ENCODE assay signal across 8 mouse cellular contexts in the genomic region with DNA sequence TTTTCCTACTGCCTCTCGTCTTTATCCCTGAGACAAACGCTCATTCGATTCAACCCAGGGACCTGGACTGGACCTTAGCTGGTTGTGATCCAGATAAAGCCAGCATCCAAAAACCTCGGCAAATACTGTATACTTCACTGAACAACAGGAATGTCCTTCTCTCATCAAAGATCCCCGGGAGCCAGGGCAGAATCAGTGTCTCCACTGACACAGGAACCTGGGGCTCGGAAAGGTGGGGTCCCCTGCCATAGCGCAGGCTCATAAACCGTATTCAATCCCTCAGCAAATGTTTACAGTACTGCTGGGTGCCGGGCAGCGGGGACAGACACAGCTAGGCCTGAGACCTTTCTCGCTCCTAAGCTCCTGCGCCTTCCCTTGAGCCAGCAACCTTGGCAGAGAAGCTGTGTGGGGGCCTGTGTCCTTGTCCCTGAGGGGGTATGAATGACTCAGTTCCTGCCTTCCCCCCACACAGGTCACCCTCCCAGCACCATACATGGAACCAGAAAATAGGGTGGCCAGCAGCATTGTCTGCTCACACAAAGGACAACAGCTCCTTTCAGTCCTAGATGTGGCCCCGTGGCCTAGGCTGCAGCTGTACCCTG. TPM values are rescaled to one million over a fixed set of nuclear protein-coding genes. Genes with fewer than 3 reads are reported as not detected.
DNase-seq lines count a peak whose midpoint lies in the region; ATAC-seq and TF ChIP-seq lines count a peak whose summit lies in the region.

No protein-coding gene starts in this region.

- no peak for DNase-seq in heart, postnatal 10 days
- DNase-seq in adrenal gland, adult 18-20 months (ENCODE audit: low spot score in 2 of 2) = peak; percentile 46 to 53
- no peak for DNase-seq in forebrain, postnatal 0 days
- DNase-seq in limb, embryonic 11.5 days (ENCODE audit: low spot score) = no peak

- H3K27me3 ChIP-seq in heart, embryonic 15.5 days = no peaks in the 10 kb centered on the region
- H3K27me3 ChIP-seq in forebrain, postnatal 0 days (ENCODE audit: insufficient read depth, low read length) = no peaks in the 10 kb centered on the region
- H3K27me3 ChIP-seq in limb, embryonic 11.5 days (ENCODE audit: control insufficient read depth, insufficient read depth, low read length) = no peaks in the 10 kb centered on the region
- H3K27me3 ChIP-seq in liver, embryonic 12.5 days (replicated peaks) = no peaks in the 10 kb centered on the region

- H3K4me1 ChIP-seq in heart, embryonic 15.5 days (replicated peaks) = peaks cover 6% of the 10 kb centered on the region; the same call in 1 of the 2 replicates
- no peaks in the 10 kb centered on the region for H3K4me1 ChIP-seq in forebrain, postnatal 0 days (ENCODE audit: insufficient read depth)
- H3K4me1 ChIP-seq in limb, embryonic 11.5 days (ENCODE audit: control insufficient read depth, insufficient read depth, low read length) = no peaks in the 10 kb centered on the region
- H3K4me1 ChIP-seq in liver, embryonic 12.5 days = peaks cover 9% of the 10 kb centered on the region; the same call in 1 of the 2 replicates

- H3K4me2 ChIP-seq in heart, embryonic 15.5 days = no peak overlapping the region
- H3K4me2 ChIP-seq in forebrain, postnatal 0 days (ENCODE audit: low read depth) = no peak overlapping the region
- H3K4me2 ChIP-seq in limb, embryonic 11.5 days (ENCODE audit: low read depth, severe bottlenecking) = no peak overlapping the region
- H3K4me2 ChIP-seq in liver, embryonic 12.5 days = no peak overlapping the region

- no peak overlapping the region for H3K4me3 ChIP-seq in heart, embryonic 15.5 days
- no peak overlapping the region for H3K4me3 ChIP-seq in forebrain, postnatal 0 days (ENCODE audit: low read depth, low read length)
- H3K4me3 ChIP-seq in limb, embryonic 11.5 days (ENCODE audit: low read depth, low read length) = no peak overlapping the region
- H3K4me3 ChIP-seq in liver, embryonic 12.5 days = no peak overlapping the region

- TF ChIP-seq CTCF in forebrain, postnatal 0 days (IDR thresholded peaks at IDR 0.05; ENCODE audit: low read depth) = no peak

- WGBS in heart, embryonic 15.5 days = 79% methylated on average over 13 of the region's 13 CpGs
- WGBS in forebrain, postnatal 0 days = 27% methylated on average over 13 of the region's 13 CpGs
- WGBS in limb, embryonic 11.5 days = 87% methylated on average over 13 of the region's 13 CpGs
- 78% methylated on average over 13 of the region's 13 CpGs for WGBS in liver, embryonic 12.5 days (ENCODE audit: insufficient replicate concordance)

- no peak overlapping the region for H3K9ac ChIP-seq in heart, embryonic 15.5 days
- peak overlapping the region; percentile 22; the same call in 1 of the 2 replicates for H3K9ac ChIP-seq in forebrain, postnatal 0 days
- H3K9ac ChIP-seq in limb, embryonic 11.5 days (ENCODE audit: low read length) = peak overlapping the region; percentile 30; the same call in 1 of the 2 replicates
- no peak overlapping the region for H3K9ac ChIP-seq in liver, embryonic 12.5 days

- H3K36me3 ChIP-seq in heart, embryonic 15.5 days = peaks cover 3% of the 10 kb centered on the region; the same call in 1 of the 2 replicates
- H3K36me3 ChIP-seq in forebrain, postnatal 0 days (ENCODE audit: insufficient read depth) = peaks cover 4% of the 10 kb centered on the region; the same call in 1 of the 2 replicates
- peaks cover 7% of the 10 kb centered on the region; the same call in 1 of the 2 replicates for H3K36me3 ChIP-seq in limb, embryonic 11.5 days (ENCODE audit: control insufficient read depth, insufficient read depth, low read length)
- H3K36me3 ChIP-seq in liver, embryonic 12.5 days = peaks cover 97% of the 10 kb centered on the region

- intact Hi-C loops in heart, postnatal 10 days (cut with DNase I) = no loop called here

- peak overlapping the region; percentile 58; the same call in 1 of the 2 replicates for H3K27ac ChIP-seq in heart, embryonic 15.5 days
- H3K27ac ChIP-seq in forebrain, postnatal 0 days (ENCODE audit: low read depth, low read length) = peak overlapping the region; percentile 57
- H3K27ac ChIP-seq in limb, embryonic 11.5 days (replicated peaks; ENCODE audit: low read depth, low read length) = no peak overlapping the region
- no peak overlapping the region; the same call in 1 of the 2 replicates for H3K27ac ChIP-seq in liver, embryonic 12.5 days

- ATAC-seq in heart, embryonic 15.5 days (replicated peaks; ENCODE audit: insufficient number of reproducible peaks, insufficient read depth, low FRiP score, low read depth) = no peak
- peak; percentile 42 for ATAC-seq in forebrain, postnatal 0 days
- no peak for ATAC-seq in limb, embryonic 11.5 days (ENCODE audit: insufficient number of reproducible peaks, low FRiP score, low TSS enrichment, low read depth)
- ATAC-seq in inflammation-experienced regulatory T-cells, adult 6 months = no peak
- ATAC-seq in liver, embryonic 12.5 days = no peak
- no peak for ATAC-seq in CD4-positive, CD25-positive, alpha-beta regulatory T cell, adult 4 months

- no peaks in the 10 kb centered on the region for H3K9me3 ChIP-seq in heart, embryonic 15.5 days (replicated peaks)
- no peaks in the 10 kb centered on the region for H3K9me3 ChIP-seq in forebrain, postnatal 0 days (ENCODE audit: low read length)
- no peaks in the 10 kb centered on the region for H3K9me3 ChIP-seq in limb, embryonic 11.5 days (ENCODE audit: control insufficient read depth, low read length)
- H3K9me3 ChIP-seq in liver, embryonic 12.5 days (replicated peaks) = no peaks in the 10 kb centered on the region

RNA-seq across cellular contexts. Expression of a gene that starts 23.1 kb away (rescaled TPM):
- polyA plus RNA-seq in heart, embryonic 15.5 days (2015; fragmentation: Nextera tagmentation; extraction: Ambion mirVana) = 12.6 and 20.5 TPM in 2 replicates
- 1 to 10 TPM; 9.1 to 9.3 TPM for total RNA-seq in heart, postnatal 10 days (2021)
- total RNA-seq in adrenal gland, adult 18-20 months (2021) = 10 to 100 TPM; 11.1 to 17.2 TPM
- total RNA-seq in forebrain, postnatal 0 days (2014; rRNA removed) = 21.2 and 21.4 TPM in 2 replicates
- polyA plus RNA-seq in forebrain, postnatal 0 days (2015; fragmentation: Nextera tagmentation; extraction: Ambion mirVana) = 14.3 and 19.4 TPM in 2 replicates
- polyA plus RNA-seq in limb, embryonic 11.5 days (2014; fragmentation: Nextera tagmentation; extraction: Ambion mirVana) = 47.6 and 48.9 TPM in 2 replicates
- polyA plus RNA-seq in inflammation-experienced regulatory T-cells, adult 6 months (2017; shearing (Covaris generic)) = 100 to 1,000 TPM in 1 of 3 experiments, 10 to 100 TPM in 2; 88.8 to 145 (median 91.9) TPM
- 60.9 and 63.1 TPM in 2 replicates for polyA plus RNA-seq in liver, embryonic 12.5 days (2016; fragmentation: Nextera tagmentation; extraction: Ambion mirVana)
- 100 to 1,000 TPM; 118 to 183 TPM for polyA plus RNA-seq in CD4-positive, CD25-positive, alpha-beta regulatory T cell, adult 4 months (2017; shearing (Covaris generic))

Comparison
In these comparisons a context has a peak if more than half of its experiments do, and no peak if none do; other contexts are left out.
1. H3K27ac ChIP-seq: peak in heart, embryonic 15.5 days (single experiment) and forebrain, postnatal 0 days (single experiment); none in limb, embryonic 11.5 days (single experiment) and liver, embryonic 12.5 days (single experiment).
2. H3K9ac ChIP-seq: peak in forebrain, postnatal 0 days (single experiment) and limb, embryonic 11.5 days (single experiment); none in heart, embryonic 15.5 days (single experiment) and liver, embryonic 12.5 days (single experiment).
3. DNase-seq: peak in adrenal gland, adult 18-20 months (2 of 2); none in heart, postnatal 10 days (0 of 2), forebrain, postnatal 0 days (single experiment) and limb, embryonic 11.5 days (single experiment).